Mouse (Mus musculus) left cerebral cortex, adult 11 months (tissue): ENCODE measurements around the gene Fam189b.

Source experiments
- DNase-seq: peaks from one replicate; pipeline ENCODE4 v3.0.0; 2022; ENCODE audit warnings: low spot score

Gene Fam189b

DNA sequence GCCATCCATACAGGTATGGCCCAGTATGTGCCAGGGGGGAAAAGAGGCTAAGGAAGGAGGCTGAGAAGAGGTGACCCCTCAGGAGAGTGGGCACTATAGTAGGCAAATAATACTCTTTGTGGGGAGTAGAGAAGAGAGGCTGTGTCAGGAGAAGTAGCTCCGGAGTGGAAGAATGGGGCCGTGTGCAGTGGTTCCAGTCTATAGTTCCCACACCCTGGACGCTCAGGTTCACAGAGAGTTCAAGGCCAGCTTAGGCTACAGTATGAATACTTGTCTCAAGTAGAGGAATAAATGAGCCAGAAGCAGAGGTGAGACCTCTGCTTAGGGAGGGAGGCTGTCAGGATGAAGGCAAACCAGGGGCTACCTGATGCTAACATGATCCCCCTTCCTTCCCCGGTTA is 46.3 kb downstream of the Fam189b start:
- DNase-seq: no peak

DNA sequence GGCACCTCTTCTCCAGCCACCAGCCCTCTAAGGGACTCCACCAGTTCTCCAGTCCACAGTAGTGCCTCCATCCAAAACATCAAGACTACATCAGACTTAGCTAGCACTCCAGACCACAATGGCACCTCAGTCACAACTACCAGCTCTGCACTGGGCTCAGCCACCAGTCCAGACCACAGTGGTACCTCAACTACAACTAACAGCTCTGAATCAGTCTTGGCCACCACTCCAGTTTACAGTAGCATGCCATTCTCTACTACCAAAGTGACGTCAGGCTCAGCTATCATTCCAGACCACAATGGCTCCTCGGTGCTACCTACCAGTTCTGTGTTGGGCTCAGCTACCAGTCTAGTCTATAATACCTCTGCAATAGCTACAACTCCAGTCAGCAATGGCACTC is 47.6 kb downstream of the Fam189b start:
- no peak for DNase-seq

DNA sequence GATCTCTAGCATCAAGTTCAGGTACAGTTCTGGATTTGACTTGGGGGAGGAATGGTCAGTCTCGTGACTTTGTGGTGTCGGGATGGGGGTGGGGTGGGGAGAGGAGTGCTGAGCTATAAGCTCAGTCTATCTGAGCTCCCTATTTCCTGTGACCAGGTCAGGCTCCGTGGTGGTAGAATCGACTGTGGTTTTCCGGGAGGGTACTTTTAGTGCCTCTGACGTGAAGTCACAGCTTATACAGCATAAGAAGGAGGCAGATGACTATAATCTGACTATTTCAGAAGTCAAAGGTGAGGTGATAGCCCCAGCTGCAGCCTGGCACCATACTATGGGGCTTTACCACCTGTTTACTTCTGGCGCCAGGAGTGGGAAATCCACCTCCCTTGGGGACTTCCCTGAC is 48.4 kb downstream of the Fam189b start:
- no peak for DNase-seq

DNA sequence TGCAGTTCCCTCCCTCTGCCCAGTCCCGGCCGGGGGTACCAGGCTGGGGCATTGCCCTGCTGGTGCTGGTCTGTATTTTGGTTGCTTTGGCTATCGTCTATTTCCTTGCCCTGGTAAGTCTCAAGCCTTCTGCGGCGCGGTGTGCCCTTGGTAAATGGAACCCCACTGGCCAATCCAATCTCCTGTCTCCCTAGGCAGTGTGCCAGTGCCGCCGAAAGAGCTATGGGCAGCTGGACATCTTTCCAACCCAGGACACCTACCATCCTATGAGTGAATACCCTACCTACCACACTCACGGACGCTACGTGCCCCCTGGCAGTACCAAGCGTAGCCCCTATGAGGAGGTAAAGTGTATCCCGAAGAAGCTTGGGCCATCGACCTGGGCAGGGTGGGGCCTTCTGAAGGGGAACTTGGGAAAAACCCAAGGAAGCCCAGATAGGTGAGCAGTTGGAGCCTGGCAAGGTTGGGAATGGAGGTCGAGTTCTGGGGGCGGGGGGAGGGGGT is 48.9 kb downstream of the Fam189b start:
- no peak for DNase-seq

DNA sequence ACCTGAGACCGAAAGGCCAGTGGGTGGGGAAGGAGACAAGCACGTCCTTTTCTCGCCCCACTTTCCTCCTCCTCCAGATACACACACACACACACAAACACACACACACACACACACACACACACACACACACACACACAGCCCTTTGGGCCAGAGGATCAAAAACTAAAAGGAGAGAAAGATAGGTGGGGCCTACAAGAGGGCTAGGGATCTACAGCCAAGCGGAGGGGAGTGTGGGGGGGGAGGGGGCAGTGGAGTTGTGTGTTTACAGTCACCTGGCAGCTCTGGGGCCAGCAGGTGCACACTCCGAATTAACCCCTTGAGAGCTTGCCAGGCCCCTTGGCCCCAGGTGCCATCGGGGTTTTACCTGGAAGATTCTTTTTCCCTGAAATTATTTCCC is 49.7 kb downstream of the Fam189b start:
- no peak for DNase-seq

DNA sequence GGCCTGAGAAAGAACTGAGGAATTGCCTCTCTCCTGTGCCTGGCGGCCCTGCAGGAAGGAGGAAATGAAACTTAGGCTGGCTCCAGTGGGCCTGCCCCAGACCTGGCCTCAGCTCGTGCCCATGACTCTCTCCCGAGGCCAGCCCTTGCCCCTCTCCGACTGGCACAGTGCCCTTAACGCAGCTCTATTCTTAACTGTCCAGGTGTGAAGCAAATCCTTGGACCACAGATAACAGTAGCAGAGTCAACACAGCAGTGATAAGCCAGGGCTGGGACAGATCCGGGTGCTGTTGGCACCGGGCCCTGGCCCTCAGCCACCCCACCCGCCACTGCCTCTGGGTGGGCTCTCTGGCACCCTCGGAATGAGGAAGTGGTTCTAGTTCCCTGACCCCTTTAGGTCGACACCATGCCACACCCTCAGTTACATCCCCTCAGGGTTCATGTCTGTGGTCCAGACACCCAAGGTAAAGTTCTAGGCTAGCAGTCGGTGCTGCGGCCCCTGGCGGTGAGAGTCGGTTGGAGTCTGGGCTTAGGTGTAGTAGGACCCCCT is 50.7 kb downstream of the Fam189b start:
- DNase-seq: no peak

DNA sequence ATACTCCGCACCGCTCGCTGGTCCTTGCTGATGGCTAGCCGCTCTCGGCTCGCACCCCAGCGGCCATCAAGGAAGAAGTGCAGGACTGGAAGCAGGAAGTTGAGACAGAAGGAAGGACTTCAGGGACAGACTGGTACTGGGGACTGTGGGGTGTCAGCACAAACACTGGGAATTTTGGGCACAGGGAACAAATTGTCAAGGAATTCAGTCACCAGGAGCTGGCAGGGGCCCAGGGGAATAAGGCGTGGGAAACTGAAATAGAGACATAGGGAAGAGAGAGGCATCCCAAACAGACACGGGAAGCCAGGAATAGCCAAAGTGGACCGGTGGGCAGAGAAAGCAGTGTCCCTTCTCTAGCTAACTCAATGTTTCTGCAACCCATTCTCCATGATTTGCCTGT is 53.6 kb downstream of the Fam189b start:
- DNase-seq: no peak

DNA sequence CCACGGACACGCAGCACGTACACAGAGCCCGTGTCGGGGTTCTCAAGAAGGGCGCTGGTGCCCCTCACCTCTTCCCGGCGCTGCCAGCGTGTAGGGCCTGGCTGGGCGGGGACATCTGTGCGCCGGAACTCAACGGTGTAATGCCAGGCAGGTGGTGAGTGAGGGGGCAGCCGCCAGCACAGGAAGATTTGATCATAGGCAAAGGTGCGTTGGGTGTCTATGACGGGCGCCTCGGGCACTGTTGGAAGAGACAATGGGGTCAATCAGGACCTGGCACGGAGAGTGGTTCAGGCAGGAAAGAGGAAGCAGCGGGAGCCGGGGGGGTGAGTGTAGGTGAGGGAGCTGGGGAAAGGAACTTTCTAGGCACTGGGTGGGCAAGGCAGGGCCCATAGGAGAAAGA is 54.7 kb downstream of the Fam189b start:
- no peak for DNase-seq

DNA sequence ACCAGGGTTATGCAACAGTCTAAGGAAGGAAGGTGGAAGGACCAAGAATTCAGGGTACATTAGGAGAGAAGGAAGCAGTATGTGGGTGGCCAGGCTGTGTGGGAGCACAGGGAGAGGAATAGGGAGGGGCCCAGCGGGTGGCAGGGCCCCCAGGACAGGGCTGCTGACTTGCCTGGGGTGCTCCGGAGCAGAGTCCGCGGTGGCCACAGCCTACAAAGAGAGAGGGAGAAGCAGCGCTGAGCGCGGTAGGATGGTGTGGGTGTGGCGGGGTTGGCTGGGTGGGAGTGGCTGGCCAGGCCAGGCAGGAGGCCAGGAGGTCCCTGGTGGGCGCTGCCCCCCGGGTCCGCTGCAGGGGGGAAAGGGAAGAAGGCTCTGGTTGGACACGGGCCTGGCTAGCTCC is 55.6 kb downstream of the Fam189b start:
- DNase-seq: no peak
